Mouse (Mus musculus) G1E (cell line): ENCODE results near the gene Renbp. TPM values are rescaled to one million over a fixed set of nuclear protein-coding genes. Genes with fewer than 3 reads are reported as not detected.

Source experiments
- ATAC-seq: 2 replicates; pipeline ENCODE4 v1.8.0; 2016; ENCODE audit warnings: mild to moderate bottlenecking; ENCODE audit not compliant: insufficient number of reproducible peaks, poor library complexity, low FRiP score, severe bottlenecking; ENCODE audit errors: extremely low read depth
- DNase-seq: peaks from one replicate; pipeline ENCODE4 v3.0.0; 2012; ENCODE audit warnings: low spot score
- H3K27me3 ChIP-seq: 2 replicates; pipeline ENCODE4 v1.6.1; 2012; ENCODE audit warnings: mild to moderate bottlenecking, low read length, inconsistent platforms; ENCODE audit not compliant: insufficient read depth
- H3K36me3 ChIP-seq: replicated peaks from 2 replicates; pipeline ENCODE3; 2012; ENCODE audit warnings: mild to moderate bottlenecking, inconsistent platforms
- H3K4me1 ChIP-seq: 2 replicates; pipeline ENCODE4 v1.6.1; 2012; ENCODE audit warnings: low read depth, low read length, inconsistent platforms, mixed read lengths; ENCODE audit not compliant: insufficient read depth
- H3K4me3 ChIP-seq: 2 replicates; pipeline ENCODE4 v1.5.1; 2012; ENCODE audit warnings: low read depth, mild to moderate bottlenecking, inconsistent platforms, low read length, moderate library complexity, mixed read lengths
- H3K9me3 ChIP-seq: replicated peaks from 2 replicates; pipeline ENCODE4 v1.6.1; 2012; ENCODE audit warnings: inconsistent platforms
- CTCF ChIP-seq: IDR thresholded peaks from 2 replicates; pipeline ENCODE4 v1.5.1; 2012; ENCODE audit warnings: low read depth, low read length, inconsistent platforms, mixed read lengths
- GATA1 ChIP-seq: IDR thresholded peaks from 2 replicates; pipeline ENCODE4 v1.6.1; 2012; ENCODE audit warnings: borderline replicate concordance, low read length, inconsistent platforms, mixed read lengths
- GATA2 ChIP-seq: IDR thresholded peaks from 2 replicates; pipeline ENCODE4 v1.6.1; 2012; ENCODE audit warnings: low read depth, low read length, inconsistent platforms, borderline replicate concordance
- POLR2AphosphoS5 ChIP-seq: IDR thresholded peaks from 2 replicates; pipeline ENCODE4 v1.6.1; 2012; ENCODE audit warnings: low read depth, low read length, inconsistent platforms; ENCODE audit not compliant: insufficient replicate concordance
- TAL1 ChIP-seq: conservative IDR thresholded peaks from 2 replicates; pipeline ENCODE4 v1.6.1; 2012; ENCODE audit warnings: low read depth, low read length, inconsistent platforms, mixed read lengths
- polyA plus RNA-seq: library from polyadenylated mRNA; stranded (reverse); fragments of >175 nt; gene quantifications from 2 replicates; pipeline ENCODE4 v1.2.3, GENCODE M21; 2012
- total RNA-seq, 2 experiments: library from RNA; stranded (forward) in 1 of 2; stranded (reverse) in 1 of 2; fragments of 200-1000 nt in 1 of 2; fragments of >200 nt in 1 of 2; fragmentation: Nextera tagmentation in 1 of 2; gene quantifications; 2 replicates each; pipeline ENCODE4 v1.2.3; 2014 to 2017

Renbp gene
- total RNA-seq (2014; fragmentation: Nextera tagmentation) = 39.2 and 42.7 TPM in 2 replicates
- 196 and 201 TPM in 2 replicates for total RNA-seq (2017)
- 80.1 and 139 TPM in 2 replicates for polyA plus RNA-seq

DNA sequence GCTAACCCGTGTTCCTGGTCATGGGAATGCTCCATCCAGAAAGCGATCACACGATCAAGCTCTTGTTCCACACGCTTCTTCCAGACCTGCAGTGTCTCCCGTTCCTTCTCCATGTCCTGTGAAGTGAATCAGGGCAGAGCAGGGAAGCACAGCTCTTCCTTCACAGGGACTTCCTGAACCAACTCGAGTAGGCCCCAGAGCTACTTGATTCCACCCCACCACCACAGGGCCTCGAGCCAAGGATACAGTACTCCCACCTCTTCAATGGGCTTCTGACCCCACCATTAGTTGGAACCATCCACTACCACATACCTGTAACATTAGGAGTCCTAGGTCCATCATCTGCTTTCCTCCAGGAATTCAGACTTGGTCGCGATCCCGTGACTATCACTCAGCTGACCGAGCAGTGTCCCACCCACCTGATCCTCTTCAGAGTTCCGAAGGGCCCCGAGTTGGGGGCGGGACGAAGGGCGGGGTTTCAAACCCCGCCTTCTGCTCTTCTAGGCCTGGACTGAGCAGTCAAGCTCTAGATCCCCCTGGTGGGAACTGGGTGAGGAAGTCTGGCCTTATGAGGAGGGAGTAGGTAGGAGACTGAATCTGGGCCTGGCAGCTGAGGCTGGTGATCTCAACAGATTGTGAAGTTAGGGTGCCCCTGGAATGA lies at the start of gene Renbp:
Gene Renbp, minus strand, starts transcription at position 449 of the 661 bp plus-strand sequence.
- Histone ChIP-seq H3K9me3 (no peaks in the 10 kb centered on the region), H3K4me3 (peak within 1 kb of the TSS; percentile 71), H3K27me3 (no peaks in the 10 kb centered on the region), H3K36me3 (peaks cover 38% of the 10 kb centered on the region), H3K4me1 (peaks cover 35% of the 10 kb centered on the region)
- DNase-seq = peak; percentile 63
- TF ChIP-seq GATA1 = no peak
- no peak for TF ChIP-seq POLR2AphosphoS5
- no peak for TF ChIP-seq TAL1
- no peak for TF ChIP-seq CTCF
- TF ChIP-seq GATA2 = no peak
- ATAC-seq = peak; percentile 86

DNA sequence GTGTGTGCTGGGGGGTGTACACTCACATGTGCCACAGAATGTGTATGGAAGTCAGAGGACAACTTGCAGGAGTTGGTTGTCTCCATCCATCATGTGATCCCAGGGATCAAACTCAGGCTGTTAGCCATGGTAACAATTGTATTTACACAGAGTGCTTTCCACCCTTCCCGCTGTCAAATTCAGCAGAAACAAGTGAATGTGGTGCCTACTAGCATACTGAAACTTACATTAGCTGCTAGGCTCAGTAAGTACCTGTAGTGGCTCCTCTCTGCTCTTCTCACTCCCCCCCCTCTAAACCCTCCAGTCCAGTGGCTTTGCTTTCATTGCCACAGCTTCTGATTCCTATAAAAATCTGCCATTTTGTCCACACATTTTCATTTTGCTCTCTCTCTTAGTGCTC lies 47.1 kb upstream of the Renbp start:
- TF ChIP-seq POLR2AphosphoS5 = no peak
- no peak for TF ChIP-seq CTCF
- TF ChIP-seq GATA1 = no peak
- no peak for TF ChIP-seq TAL1
- TF ChIP-seq GATA2 = no peak
- Histone ChIP-seq H3K27me3 (no peaks in the 10 kb centered on the region), H3K4me1 (no peaks in the 10 kb centered on the region), H3K4me3 (no peak overlapping the region), H3K36me3 (no peaks in the 10 kb centered on the region), H3K9me3 (no peaks in the 10 kb centered on the region)
- ATAC-seq (no peak), DNase-seq (no peak)

DNA sequence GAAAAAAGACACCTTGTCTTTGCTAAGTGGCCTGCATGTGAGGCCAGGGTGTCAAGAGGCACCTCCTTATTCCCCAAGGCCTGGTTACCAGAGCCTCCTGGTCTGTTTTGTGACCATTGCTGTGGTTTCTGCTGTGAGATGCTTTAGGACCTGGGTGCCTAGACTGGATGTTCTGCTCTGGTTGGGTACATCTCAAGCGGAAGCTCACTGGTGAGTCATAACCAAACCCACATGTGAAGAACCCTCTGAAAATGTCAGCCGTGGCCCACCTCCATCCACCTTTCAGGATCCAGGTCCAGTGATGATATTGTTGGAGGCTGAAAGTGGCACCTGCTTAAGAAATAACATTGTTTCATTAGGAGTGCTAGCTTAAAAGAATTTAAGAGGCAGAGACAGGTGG lies 45.6 kb upstream of the Renbp start:
- no peak for ATAC-seq
- TF ChIP-seq TAL1 (no peak), GATA2 (no peak), GATA1 (no peak), CTCF (no peak), POLR2AphosphoS5 (no peak)
- Histone ChIP-seq H3K9me3 (no peaks in the 10 kb centered on the region), H3K4me1 (no peaks in the 10 kb centered on the region), H3K27me3 (no peaks in the 10 kb centered on the region), H3K36me3 (no peaks in the 10 kb centered on the region), H3K4me3 (no peak overlapping the region)
- DNase-seq = no peak

DNA sequence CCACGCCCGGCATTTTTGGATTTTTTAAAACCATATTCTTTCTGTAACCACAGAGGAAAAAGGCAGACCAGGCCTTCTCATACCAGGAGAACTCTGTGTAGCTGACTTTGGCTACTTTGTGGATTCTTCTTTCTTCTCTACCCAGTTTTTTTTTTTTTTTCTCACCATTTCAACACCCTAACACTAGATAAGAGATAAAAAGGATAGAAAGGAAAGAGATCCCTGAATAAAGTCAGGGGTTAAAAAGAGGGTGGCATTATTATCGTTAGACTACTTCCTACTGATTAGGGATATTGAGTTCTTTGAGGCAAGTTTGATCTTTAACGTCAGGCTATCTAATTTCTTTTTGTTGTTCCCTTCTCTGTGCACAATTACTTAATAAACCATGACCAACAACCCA lies 42.1 kb upstream of the Renbp start:
- no peaks in the 10 kb centered on the region for H3K27me3 ChIP-seq
- ATAC-seq (no peak), DNase-seq (no peak)
- H3K9me3 ChIP-seq = no peaks in the 10 kb centered on the region
- TF ChIP-seq GATA2 = no peak
- no peaks in the 10 kb centered on the region for H3K36me3 ChIP-seq
- H3K4me1 ChIP-seq = peaks cover 10% of the 10 kb centered on the region; the same call in 1 of the 2 replicates
- no peak overlapping the region for H3K4me3 ChIP-seq

DNA sequence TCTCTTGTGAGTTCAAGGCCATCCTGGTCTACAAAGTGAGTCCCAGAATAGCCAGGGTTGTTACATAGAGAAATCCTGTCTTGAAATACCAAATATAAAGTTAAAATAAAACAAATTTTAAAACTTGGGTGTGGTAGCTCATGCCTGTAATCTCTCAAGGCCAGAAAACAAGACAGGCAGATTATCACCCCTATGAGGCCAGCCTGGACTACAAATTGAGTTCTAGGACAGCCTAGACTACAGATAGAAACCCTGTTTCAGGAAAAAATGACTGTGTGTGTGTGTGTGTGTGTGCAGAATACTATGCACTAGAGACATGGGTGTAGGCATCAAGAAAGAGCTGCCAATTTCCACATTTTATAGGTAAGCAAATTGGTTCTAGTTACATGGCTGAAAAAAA lies 40.1 kb upstream of the Renbp start:
- Histone ChIP-seq H3K4me3 (no peak overlapping the region), H3K36me3 (no peaks in the 10 kb centered on the region), H3K27me3 (no peaks in the 10 kb centered on the region), H3K4me1 (peaks cover 10% of the 10 kb centered on the region; the same call in 1 of the 2 replicates), H3K9me3 (no peaks in the 10 kb centered on the region)
- DNase-seq = no peak
- ATAC-seq = no peak
- TF ChIP-seq CTCF (no peak), GATA2 (no peak), TAL1 (no peak), POLR2AphosphoS5 (no peak), GATA1 (no peak)

DNA sequence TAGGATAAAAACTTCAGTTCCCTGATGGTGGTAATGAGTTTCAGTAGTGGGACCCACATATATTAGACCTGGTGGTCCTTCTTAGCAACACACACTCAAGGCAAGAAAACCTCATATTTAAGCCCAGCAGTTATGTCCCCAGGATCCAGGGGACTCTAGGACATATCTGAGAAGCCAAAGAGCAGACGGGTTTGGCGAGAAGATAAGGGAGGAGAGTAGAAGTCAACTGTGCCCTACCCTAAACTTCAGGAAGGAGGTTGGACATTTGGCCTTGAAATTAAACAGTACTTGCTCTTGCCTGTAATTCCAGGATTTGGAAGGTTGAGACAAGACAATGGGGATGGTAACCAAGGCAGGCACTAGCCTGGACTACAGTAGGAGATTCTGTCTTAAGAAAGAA lies 39.1 kb upstream of the Renbp start:
- ATAC-seq = no peak
- Histone ChIP-seq H3K4me1 (peaks cover 11% of the 10 kb centered on the region; the same call in 1 of the 2 replicates), H3K27me3 (no peaks in the 10 kb centered on the region), H3K36me3 (peaks cover under 1% of the 10 kb centered on the region), H3K9me3 (no peaks in the 10 kb centered on the region), H3K4me3 (no peak overlapping the region)
- TF ChIP-seq TAL1 (no peak), CTCF (no peak), POLR2AphosphoS5 (no peak), GATA2 (no peak), GATA1 (no peak)
- DNase-seq = no peak
